Mouse (Mus musculus): ENCODE results near the gene Tns1. TPM values are rescaled to one million over a fixed set of nuclear protein-coding genes. Genes with fewer than 3 reads are reported as not detected.

The Tns1 gene
- total and polyA plus RNA-seq, 3 experiments: 0.11 TPM; not detected in 2

- Histone ChIP-seq H3K4me3 (ENCODE audit: control insufficient read depth in 1 of 2, insufficient read depth in 1 of 2, low read depth in 2 of 2, low read length in 2 of 2) (no peak overlapping the region), H3K36me3 (ENCODE audit: control insufficient read depth in 1 of 2, insufficient read depth in 2 of 2, low read length in 2 of 2) (no peaks in the 10 kb centered on the region), H3K9me3 (replicated peaks; ENCODE audit: insufficient read depth, low read length) (no peaks in the 10 kb centered on the region), H3K4me1 (ENCODE audit: control insufficient read depth in 1 of 2, insufficient read depth in 2 of 2, low read length in 2 of 2) (no peaks in the 10 kb centered on the region), H3K9ac (ENCODE audit: control insufficient read depth, low read depth, low read length, poor library complexity, severe bottlenecking) (no peak overlapping the region), H3K27ac (ENCODE audit: control insufficient read depth, low read depth, low read length) (no peak overlapping the region), H3K27me3 (ENCODE audit: control insufficient read depth in 1 of 2, insufficient read depth in 2 of 2, low read length in 2 of 2) (no peaks in the 10 kb centered on the region), H3K79me2 (ENCODE audit: control insufficient read depth, insufficient read depth, low read length, poor library complexity) (no peaks in the 10 kb centered on the region)
- TF ChIP-seq MXI1 (IDR thresholded peaks at IDR 0.05; ENCODE audit: low read depth, low read length) (no peak), UBTF (IDR thresholded peaks at IDR 0.05; ENCODE audit: borderline replicate concordance, insufficient read depth, low read depth, low read length) (no peak), MYB (IDR thresholded peaks at IDR 0.05; ENCODE audit: low read depth, low read length) (no peak), USF1 (IDR thresholded peaks at IDR 0.05; ENCODE audit: low read depth, low read length) (no peak), CHD1 (IDR thresholded peaks at IDR 0.05; ENCODE audit: low read depth, low read length) (no peak), HCFC1 (IDR thresholded peaks at IDR 0.05; ENCODE audit: low read depth, low read length) (no peak), SIN3A (IDR thresholded peaks at IDR 0.05; ENCODE audit: low read length) (no peak), TCF12 (IDR thresholded peaks at IDR 0.05; ENCODE audit: low read depth, low read length) (no peak), POLR2A (IDR thresholded peaks at IDR 0.05; ENCODE audit: control insufficient read depth in 1 of 2, insufficient read depth in 1 of 2, low read depth in 1 of 2, low read length in 2 of 2, poor library complexity in 1 of 2) (no peak), BHLHE40 (IDR thresholded peaks at IDR 0.05; ENCODE audit: borderline replicate concordance, low read depth, low read length) (no peak), RAD21 (IDR thresholded peaks at IDR 0.05; ENCODE audit: low read depth, low read length) (no peak), KAT2A (conservative IDR thresholded peaks at IDR 0.05; ENCODE audit: low read depth, low read length) (no peak), SMC3 (IDR thresholded peaks at IDR 0.05; ENCODE audit: low read depth, low read length) (no peak), TBP (IDR thresholded peaks at IDR 0.05; ENCODE audit: low read depth, low read length) (no peak), POLR2AphosphoS2 (IDR thresholded peaks at IDR 0.05; ENCODE audit: low read length) (no peak), GATA1 (IDR thresholded peaks at IDR 0.05; ENCODE audit: low read depth, low read length) (no peak)
- no peak for DNase-seq (ENCODE audit: low read depth, low spot score)
Observed at GRCm38 (mm10) chr1:74022536-74022935, 101.7 kb downstream of the Tns1 start.

GRCm38 (mm10) chr1:74020235-74020634 lies 104.0 kb downstream of the Tns1 start:
- Histone ChIP-seq H3K36me3 (ENCODE audit: control insufficient read depth in 1 of 2, insufficient read depth in 2 of 2, low read length in 2 of 2) (no peaks in the 10 kb centered on the region), H3K9me3 (replicated peaks; ENCODE audit: insufficient read depth, low read length) (no peaks in the 10 kb centered on the region), H3K4me1 (ENCODE audit: control insufficient read depth in 1 of 2, insufficient read depth in 2 of 2, low read length in 2 of 2) (no peaks in the 10 kb centered on the region), H3K4me3 (ENCODE audit: control insufficient read depth in 1 of 2, insufficient read depth in 1 of 2, low read depth in 2 of 2, low read length in 2 of 2) (no peak overlapping the region), H3K9ac (ENCODE audit: control insufficient read depth, low read depth, low read length, poor library complexity, severe bottlenecking) (no peak overlapping the region), H3K27ac (ENCODE audit: control insufficient read depth, low read depth, low read length) (no peak overlapping the region), H3K27me3 (ENCODE audit: control insufficient read depth in 1 of 2, insufficient read depth in 2 of 2, low read length in 2 of 2) (no peaks in the 10 kb centered on the region), H3K79me2 (ENCODE audit: control insufficient read depth, insufficient read depth, low read length, poor library complexity) (no peaks in the 10 kb centered on the region)
- no peak for DNase-seq (ENCODE audit: low read depth, low spot score)
- TF ChIP-seq RAD21 (IDR thresholded peaks at IDR 0.05; ENCODE audit: low read depth, low read length) (no peak), ZKSCAN1 (IDR thresholded peaks at IDR 0.05; ENCODE audit: low read depth, low read length) (no peak), USF2 (IDR thresholded peaks at IDR 0.05; ENCODE audit: borderline replicate concordance in 1 of 2, insufficient read depth in 1 of 2, low read depth in 1 of 2, low read length in 2 of 2) (no peak), MEF2A (IDR thresholded peaks at IDR 0.05; ENCODE audit: extremely low read depth, insufficient replicate concordance, low read depth, low read length, poor library complexity, severe bottlenecking) (no peak), POLR2A (IDR thresholded peaks at IDR 0.05; ENCODE audit: control insufficient read depth in 1 of 2, insufficient read depth in 1 of 2, low read depth in 1 of 2, low read length in 2 of 2, poor library complexity in 1 of 2) (no peak), MAZ (IDR thresholded peaks at IDR 0.05; ENCODE audit: low read depth, low read length) (no peak), JUND (IDR thresholded peaks at IDR 0.05; ENCODE audit: low read depth, low read length) (no peak), SMC3 (IDR thresholded peaks at IDR 0.05; ENCODE audit: low read depth, low read length) (no peak)
